21 mouse cellular contexts compared by ENCODE assay signal in genomic region chr12:55666699-55667098, GRCm38 (mm10).
DNase-seq lines count a peak whose midpoint lies in the region; ATAC-seq and TF ChIP-seq lines count a peak whose summit lies in the region.
"Had no signal": no experiment of that assay in that cellular context is flagged by ENCODE, and none has a peak within 500 bp of the region (broad histone marks: within the 10 kb centered on the region; RNA-seq: fewer than 3 reads in every experiment).

No protein-coding gene starts in this region.

- TF ChIP-seq CTCF in hindbrain, postnatal 0 days (IDR thresholded peaks at IDR 0.05; ENCODE audit: low read depth): no peak
- TF ChIP-seq CTCF in E14TG2a.4 (conservative IDR thresholded peaks at IDR 0.05; ENCODE audit: low read length): no peak
- TF ChIP-seq CTCF in gastrocnemius, adult 2 months (IDR thresholded peaks at IDR 0.05): no peak

- ATAC-seq in hindbrain, postnatal 0 days: no peak
- no peak for ATAC-seq in hindbrain, embryonic 11.5 days (ENCODE audit: low FRiP score)
- ATAC-seq: hindbrain, embryonic 16.5 days; liver, embryonic 12.5 days; midbrain, embryonic 13.5 days; Patski had no signal

- WGBS in hindbrain, postnatal 0 days: 83% methylated on average over 6 of the region's 6 CpGs
- WGBS in hindbrain, embryonic 11.5 days: 91% methylated on average over 6 of the region's 6 CpGs

- H3K27ac ChIP-seq in hindbrain, postnatal 0 days: no peak overlapping the region
- no peak overlapping the region for H3K27ac ChIP-seq in hindbrain, embryonic 11.5 days (ENCODE audit: low read depth, low read length)
- H3K27ac ChIP-seq in gastrocnemius, adult 2 months: no peak overlapping the region
- H3K27ac ChIP-seq: limb, embryonic 10.5 days; liver, embryonic 12.5 days; midbrain, embryonic 13.5 days; stomach, postnatal 0 days had no signal

- no peaks in the 10 kb centered on the region for H3K9me3 ChIP-seq in hindbrain, postnatal 0 days (ENCODE audit: low read length)
- H3K9me3 ChIP-seq in hindbrain, embryonic 11.5 days (ENCODE audit: control insufficient read depth, low read length): no peaks in the 10 kb centered on the region
- no peaks in the 10 kb centered on the region for H3K9me3 ChIP-seq in E14TG2a.4 (ENCODE audit: low read length)
- H3K9me3 ChIP-seq: heart, embryonic 12.5 days; limb, embryonic 10.5 days; liver, embryonic 12.5 days; midbrain, embryonic 13.5 days had no signal

- H3K4me1 ChIP-seq in hindbrain, postnatal 0 days (ENCODE audit: insufficient read depth, low read length): no peaks in the 10 kb centered on the region
- no peaks in the 10 kb centered on the region for H3K4me1 ChIP-seq in hindbrain, embryonic 11.5 days (replicated peaks; ENCODE audit: control insufficient read depth, insufficient read depth, low read length)
- H3K4me1 ChIP-seq in E14TG2a.4 (replicated peaks; ENCODE audit: low read depth, low read length): peaks cover 35% of the 10 kb centered on the region
- H3K4me1 ChIP-seq: heart, embryonic 12.5 days; limb, embryonic 10.5 days; liver, embryonic 12.5 days; midbrain, embryonic 13.5 days had no signal

- H3K4me2 ChIP-seq in hindbrain, postnatal 0 days (ENCODE audit: low read depth, low read length): no peak overlapping the region
- H3K4me2 ChIP-seq in hindbrain, embryonic 11.5 days (replicated peaks; ENCODE audit: low read depth, low read length): no peak overlapping the region
- H3K4me2 ChIP-seq: heart, embryonic 12.5 days; liver, embryonic 12.5 days; lung, embryonic 14.5 days; midbrain, embryonic 13.5 days had no signal

- peaks cover 5% of the 10 kb centered on the region; the same call in 1 of the 2 replicates for H3K36me3 ChIP-seq in hindbrain, postnatal 0 days (ENCODE audit: insufficient read depth, low read length)
- H3K36me3 ChIP-seq in hindbrain, embryonic 11.5 days (ENCODE audit: control insufficient read depth, insufficient read depth, low read length): no peaks in the 10 kb centered on the region
- H3K36me3 ChIP-seq in E14TG2a.4 (ENCODE audit: insufficient read depth, low read length): no peaks in the 10 kb centered on the region; the same call in 1 of the 2 replicates

- DNase-seq in hindbrain, postnatal 0 days (ENCODE audit: low spot score): peak; percentile 2
- no peak for DNase-seq in hindbrain, embryonic 11.5 days (ENCODE audit: low spot score)
- peak; percentile 17 to 40 for DNase-seq in frontal cortex, postnatal 36 days (ENCODE audit: low spot score in 2 of 2)
- peak; percentile 11 to 23 for DNase-seq in left cerebral cortex, adult 9 months (ENCODE audit: low spot score in 2 of 2)
- no peak for DNase-seq in gastrocnemius, adult 2 months
- no peak for DNase-seq in urinary bladder, postnatal 4 days (ENCODE audit: low spot score in 2 of 2)
- DNase-seq in B cell, adult 2 months: no peak
- DNase-seq: cerebellum, adult 9-11 months; heart, postnatal 36 days; kidney, adult 2 months; kidney, postnatal 25 days; lung, embryonic 14.5 days; thymus, postnatal 36 days had no signal

- intact Hi-C loops in gastrocnemius, adult 2 months (cut with DNase I): no loop called here

- no peak overlapping the region for H3K4me3 ChIP-seq in hindbrain, postnatal 0 days (ENCODE audit: low read length)
- no peak overlapping the region for H3K4me3 ChIP-seq in hindbrain, embryonic 11.5 days (ENCODE audit: low read depth, low read length)
- 0 out of 2 replicates have a peak overlapping the region, but pooled peaks have one; percentile 2 for H3K4me3 ChIP-seq in E14TG2a.4 (replicated peaks; ENCODE audit: low read length)
- H3K4me3 ChIP-seq in gastrocnemius, adult 2 months: no peak overlapping the region
- H3K4me3 ChIP-seq: heart, embryonic 12.5 days; limb, embryonic 10.5 days; liver, embryonic 12.5 days; midbrain, embryonic 13.5 days had no signal

- H3K27me3 ChIP-seq in hindbrain, postnatal 0 days (ENCODE audit: insufficient read depth, low read length): no peaks in the 10 kb centered on the region
- no peaks in the 10 kb centered on the region for H3K27me3 ChIP-seq in hindbrain, embryonic 11.5 days (ENCODE audit: control insufficient read depth, insufficient read depth, low read length)
- H3K27me3 ChIP-seq in E14TG2a.4 (ENCODE audit: insufficient read depth, low read length): no peaks in the 10 kb centered on the region
- H3K27me3 ChIP-seq: heart, embryonic 12.5 days; liver, embryonic 12.5 days; midbrain, embryonic 13.5 days; Patski had no signal

- H3K9ac ChIP-seq in hindbrain, postnatal 0 days (replicated peaks; ENCODE audit: low read length): no peak overlapping the region
- no peak overlapping the region for H3K9ac ChIP-seq in hindbrain, embryonic 11.5 days (ENCODE audit: low read depth, low read length)
- H3K9ac ChIP-seq: heart, embryonic 12.5 days; liver, embryonic 12.5 days; lung, embryonic 14.5 days; midbrain, embryonic 13.5 days had no signal

Comparison
In these comparisons a context has a peak if more than half of its experiments do, and no peak if none do; other contexts are left out.
1. DNase-seq: peak in hindbrain, postnatal 0 days (single experiment), frontal cortex, postnatal 36 days (2 of 2) and left cerebral cortex, adult 9 months (2 of 2); none in hindbrain, embryonic 11.5 days (single experiment), gastrocnemius, adult 2 months (single experiment), urinary bladder, postnatal 4 days (0 of 2) and B cell, adult 2 months (0 of 2).